Mouse (Mus musculus): ENCODE data around the gene Nlrc5.
"Not testable (repeated sequence)": the region's sequence is repeated elsewhere in the genome, so short reads cannot be mapped to it uniquely, and the experiment has no call there.

Nlrc5 gene

DNA sequence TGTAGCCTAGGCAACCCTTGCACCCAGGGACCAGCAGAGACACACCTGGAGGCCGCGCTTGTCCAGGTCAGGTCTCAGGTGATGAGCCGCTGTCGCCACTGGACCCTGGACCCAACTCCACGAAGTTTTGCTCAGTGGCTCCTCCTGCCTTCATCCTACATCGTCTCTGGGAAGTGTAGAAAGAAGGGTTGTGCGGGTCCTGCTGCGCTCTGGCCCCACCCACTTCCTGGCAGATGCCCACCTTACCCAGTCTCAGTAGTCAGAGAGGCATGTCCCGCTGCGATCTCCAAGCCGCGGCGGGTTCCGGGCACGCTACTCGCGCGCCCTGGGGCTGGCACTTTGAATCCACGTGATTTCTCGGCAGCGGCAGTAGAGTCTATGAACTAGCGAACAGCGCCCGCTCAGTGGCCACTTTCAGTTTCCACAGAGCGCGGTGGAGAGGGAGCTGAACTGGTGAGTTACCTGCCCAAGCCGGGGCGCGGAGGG, at the start of gene Nlrc5:
TSS of gene Nlrc5 (plus strand) at position 376 of the 486 bp plus-strand sequence.
- peak; percentile 8 for DNase-seq (ENCODE audit: low read depth, low spot score)

DNA sequence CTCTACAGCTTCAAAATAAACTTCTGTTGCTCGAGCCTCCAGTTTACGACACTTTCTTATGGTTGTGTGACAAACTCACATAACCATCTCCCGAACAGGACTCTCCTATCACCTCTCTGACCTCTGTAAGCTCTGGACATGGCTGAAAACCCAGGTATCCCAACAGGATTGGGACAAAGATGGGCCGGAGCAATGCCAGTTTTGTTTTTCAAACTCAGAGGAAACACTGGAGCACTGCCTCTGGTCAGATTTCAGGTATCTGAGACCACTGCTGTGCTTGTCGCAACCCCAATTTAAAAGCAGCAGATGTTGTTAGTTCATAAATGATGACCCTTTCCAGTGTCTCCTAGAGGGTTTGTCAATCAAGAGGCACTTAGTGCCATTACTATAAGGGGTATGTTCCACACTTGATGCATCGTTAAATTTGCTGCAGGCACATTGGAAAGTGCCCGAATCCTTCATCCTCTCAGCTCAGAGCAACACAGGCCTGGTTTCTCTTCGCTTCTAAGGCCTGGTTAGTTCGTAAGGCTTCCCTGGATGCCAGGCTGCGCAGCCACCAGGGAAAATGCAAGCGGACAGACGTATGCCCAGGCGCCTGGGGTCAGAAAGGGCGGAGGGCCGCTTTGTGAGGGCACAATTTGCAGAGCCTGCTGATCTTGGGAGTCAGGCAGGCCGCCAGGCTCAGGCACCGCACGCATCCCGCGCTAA, 48.5 kb upstream of the Nlrc5 start:
- DNase-seq (ENCODE audit: low read depth, low spot score), result no peak

DNA sequence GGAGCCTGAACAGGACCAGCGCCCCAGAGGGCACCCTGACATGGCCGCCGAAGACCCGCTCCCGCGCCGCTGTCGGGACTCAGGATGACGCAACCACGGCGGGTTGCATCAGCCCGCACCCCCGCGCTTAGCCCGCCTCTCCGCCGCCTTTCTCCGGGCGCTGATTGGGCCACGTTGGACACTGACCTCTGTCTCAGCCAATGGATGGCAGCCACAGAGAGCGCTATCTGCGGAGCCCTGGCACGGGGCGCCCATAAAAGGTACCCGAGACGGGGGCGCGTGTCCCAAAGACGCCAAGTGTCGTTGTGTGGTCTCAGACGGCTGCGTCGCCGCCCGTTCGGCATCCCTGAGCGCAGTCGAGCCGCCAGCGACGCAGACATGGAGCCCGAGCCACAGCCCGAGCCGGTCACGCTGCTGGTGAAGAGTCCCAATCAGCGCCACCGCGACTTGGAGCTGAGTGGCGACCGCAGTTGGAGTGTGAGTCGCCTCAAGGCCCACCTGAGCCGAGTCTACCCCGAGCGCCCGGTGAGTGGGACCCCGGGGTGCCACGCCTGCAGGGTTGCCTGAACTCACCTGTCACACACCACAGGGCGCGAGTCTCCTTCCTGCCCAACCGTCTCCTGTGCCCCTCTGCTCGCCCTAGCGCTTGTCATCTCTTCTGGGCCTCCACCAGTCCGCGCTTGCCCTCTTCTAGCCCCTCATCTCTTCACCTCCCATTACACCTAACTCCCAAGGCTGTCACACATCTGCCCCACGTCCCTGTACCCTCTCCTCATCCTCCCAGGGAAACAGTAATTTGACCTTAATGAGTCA, 47.7 kb upstream of the Nlrc5 start, which contains the start of gene Herpud1:
TSS of gene Herpud1 (plus strand) at position 225 of the 813 bp plus-strand sequence.
- peak; percentile 83 for DNase-seq (ENCODE audit: low read depth, low spot score)

DNA sequence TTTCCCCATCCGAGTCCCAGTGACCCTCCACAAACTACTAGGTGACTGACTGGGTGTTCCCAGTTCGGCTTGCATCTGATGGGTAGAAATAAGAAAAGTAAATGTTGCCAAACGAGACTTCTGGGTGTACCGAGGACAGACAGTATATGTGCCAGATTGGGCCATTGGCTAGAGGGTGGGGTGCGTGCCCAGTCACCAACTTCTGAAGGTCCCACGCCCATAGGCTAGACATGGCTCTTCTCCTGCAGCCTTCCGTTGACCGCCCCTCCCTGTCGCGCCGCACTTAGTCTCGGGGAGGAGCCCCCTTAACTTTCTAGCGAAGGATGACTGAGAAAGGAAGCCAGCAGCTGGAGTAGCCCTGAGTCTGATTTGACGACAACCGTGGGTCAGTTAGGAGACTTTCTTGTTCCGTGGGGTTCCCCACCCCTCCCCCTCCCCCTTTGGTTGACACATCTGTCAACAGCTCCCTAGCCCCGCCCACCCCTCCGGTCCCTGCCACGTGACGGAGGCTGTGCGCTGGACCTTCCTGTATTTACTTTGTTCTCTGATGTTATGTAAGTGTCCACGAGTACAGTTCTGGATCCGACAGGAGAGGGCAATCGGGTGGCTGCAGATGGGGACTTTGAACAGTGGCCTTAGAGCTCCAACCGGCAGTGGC, 47.0 kb upstream of the Nlrc5 start:
- DNase-seq (ENCODE audit: low read depth, low spot score), result peak; percentile 72

DNA sequence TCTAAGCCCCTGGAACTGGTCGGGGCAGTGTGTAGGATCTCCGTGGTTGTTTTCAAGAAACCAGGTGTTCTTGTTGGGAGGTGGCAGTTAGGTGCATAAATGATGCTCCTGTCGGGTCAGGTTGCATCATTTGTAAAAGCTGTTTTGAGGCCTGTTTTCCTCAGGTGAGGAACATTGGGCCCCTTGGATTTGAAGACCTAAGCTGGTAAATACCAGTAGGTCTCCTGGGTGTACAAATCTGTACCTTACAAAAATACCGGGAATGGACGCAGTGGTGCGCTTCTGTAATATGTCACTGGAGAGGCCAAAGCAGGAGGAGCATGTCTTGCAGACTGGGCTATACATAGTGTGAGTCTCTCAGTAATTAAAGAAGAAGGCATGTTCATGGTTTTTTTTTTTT, 46.4 kb upstream of the Nlrc5 start:
- DNase-seq (ENCODE audit: low read depth, low spot score), result no peak

DNA sequence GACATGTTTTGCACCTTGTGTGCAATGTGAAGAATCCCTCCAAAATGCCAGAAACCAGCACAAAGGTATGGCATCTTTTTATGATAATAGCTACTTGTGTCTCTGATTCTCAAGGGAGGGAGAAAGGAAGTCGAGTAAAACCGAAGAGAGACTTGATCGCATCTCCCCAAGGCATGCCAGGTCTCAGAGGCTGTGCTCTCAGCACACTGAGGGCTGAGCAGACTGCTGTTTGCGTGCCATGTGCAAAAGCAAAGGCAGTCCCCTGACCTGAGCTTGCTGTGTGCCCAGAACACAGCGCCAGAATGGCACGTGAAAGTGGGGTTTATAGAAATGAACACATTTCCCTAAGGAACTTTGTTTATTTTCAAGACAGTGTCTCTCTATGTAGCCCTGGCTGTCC, 44.6 kb upstream of the Nlrc5 start:
- no peak for DNase-seq (ENCODE audit: low read depth, low spot score)

DNA sequence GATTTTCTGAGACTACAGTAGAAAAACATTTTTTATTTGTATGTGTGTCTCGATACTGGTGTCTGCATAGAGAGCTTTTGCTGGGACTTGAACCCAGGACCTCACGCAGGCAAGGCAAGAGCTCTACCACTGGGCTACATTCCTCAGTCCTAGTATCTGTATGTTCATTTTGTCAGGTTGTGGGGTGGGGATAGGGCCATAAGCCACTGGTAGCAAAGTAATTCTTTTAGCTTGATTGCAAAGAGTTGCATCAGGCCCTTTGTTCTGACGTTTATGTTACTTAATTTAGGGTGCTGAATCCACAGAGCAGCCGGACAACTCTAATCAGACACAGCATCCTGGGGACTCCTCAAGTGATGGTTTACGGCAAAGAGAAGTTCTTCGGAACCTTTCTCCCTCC, 43.7 kb upstream of the Nlrc5 start:
- DNase-seq (ENCODE audit: low read depth, low spot score), result no peak

DNA sequence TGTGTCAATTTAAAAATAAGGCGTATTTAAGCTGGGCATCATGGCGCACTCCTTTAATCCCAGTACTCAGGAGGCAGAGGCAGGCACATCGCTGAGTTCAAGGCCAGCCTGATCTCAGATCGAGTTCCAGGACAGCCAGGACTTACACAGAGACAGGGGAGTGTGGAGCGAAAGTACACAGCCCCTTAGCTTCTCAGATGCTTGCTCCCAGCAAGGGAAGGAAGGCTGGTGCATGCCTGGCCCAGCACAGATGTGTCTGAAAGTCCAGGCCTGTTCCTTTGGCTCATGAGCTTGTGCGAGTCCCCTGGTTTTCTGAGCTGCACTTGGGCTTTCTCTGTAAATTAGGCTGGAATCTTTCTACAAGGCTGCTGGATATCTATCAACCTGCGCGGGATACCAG, 43.2 kb upstream of the Nlrc5 start:
- no peak for DNase-seq (ENCODE audit: low read depth, low spot score)

DNA sequence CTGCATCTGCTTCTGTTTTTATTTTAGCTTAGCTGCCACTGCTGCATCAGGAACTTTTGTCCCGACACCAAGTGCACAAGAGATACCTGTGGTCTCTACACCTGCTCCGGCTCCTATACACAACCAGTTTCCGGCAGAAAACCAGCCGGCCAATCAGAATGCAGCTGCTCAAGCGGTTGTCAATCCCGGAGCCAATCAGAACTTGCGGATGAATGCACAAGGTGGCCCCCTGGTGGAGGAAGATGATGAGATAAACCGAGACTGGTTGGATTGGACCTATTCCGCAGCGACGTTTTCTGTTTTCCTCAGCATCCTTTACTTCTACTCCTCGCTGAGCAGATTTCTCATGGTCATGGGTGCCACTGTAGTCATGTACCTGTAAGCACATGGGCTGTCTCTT, 42.0 kb upstream of the Nlrc5 start:
- DNase-seq (ENCODE audit: low read depth, low spot score), result no peak

DNA sequence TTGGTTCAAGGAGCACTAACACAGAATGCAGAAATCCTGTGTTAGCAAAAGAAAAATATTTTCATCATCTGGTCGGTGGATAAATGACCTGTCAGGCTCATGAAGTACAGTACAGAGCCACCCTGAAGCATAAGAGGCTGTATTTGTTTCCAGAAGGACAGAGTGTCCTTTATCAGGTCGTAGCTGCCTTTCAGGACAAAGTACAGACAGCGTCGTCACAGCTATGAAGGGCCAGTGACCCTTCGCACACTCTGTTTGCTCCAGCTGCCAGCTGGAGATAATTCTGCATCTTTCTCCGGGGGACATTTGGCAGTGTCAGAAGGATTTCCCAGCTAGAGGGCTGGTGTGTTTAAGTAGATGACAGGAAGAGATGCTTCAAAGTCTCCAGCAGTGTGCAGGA, 41.5 kb upstream of the Nlrc5 start:
- no peak for DNase-seq (ENCODE audit: low read depth, low spot score)

DNA sequence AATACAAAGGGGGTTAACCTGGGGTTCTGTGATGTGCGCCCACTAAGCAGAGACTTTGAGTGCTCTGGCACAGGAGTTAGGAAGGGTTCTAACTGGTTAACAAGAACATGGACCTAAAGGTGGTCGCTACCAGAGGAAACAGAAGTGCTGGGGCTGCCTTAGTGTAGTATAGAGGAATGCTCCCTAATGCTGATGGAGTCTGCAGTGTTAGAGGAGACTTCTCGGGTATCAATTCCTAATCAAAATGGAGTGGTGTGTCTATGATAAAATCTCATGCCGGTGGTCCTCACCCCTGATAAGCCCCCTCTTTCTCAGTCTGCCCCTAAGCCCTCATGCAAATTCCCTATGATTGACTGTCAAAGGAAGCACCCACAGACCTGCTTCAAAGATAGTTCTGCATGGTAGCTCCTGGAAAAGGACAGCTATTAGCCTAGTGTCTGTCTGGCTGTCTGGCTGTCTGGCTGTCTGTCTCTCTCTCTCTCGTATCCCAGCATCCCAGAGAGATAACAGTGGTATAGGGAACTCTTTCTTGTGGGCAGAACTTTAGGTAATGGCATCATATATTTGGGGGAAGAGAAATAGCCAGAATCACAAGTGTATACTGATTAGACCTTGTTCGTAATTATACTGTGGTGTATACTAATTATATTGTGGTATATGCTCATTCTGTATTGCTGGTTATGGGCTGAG, 38.2 kb upstream of the Nlrc5 start:
- no peak for DNase-seq (ENCODE audit: low read depth, low spot score)

DNA sequence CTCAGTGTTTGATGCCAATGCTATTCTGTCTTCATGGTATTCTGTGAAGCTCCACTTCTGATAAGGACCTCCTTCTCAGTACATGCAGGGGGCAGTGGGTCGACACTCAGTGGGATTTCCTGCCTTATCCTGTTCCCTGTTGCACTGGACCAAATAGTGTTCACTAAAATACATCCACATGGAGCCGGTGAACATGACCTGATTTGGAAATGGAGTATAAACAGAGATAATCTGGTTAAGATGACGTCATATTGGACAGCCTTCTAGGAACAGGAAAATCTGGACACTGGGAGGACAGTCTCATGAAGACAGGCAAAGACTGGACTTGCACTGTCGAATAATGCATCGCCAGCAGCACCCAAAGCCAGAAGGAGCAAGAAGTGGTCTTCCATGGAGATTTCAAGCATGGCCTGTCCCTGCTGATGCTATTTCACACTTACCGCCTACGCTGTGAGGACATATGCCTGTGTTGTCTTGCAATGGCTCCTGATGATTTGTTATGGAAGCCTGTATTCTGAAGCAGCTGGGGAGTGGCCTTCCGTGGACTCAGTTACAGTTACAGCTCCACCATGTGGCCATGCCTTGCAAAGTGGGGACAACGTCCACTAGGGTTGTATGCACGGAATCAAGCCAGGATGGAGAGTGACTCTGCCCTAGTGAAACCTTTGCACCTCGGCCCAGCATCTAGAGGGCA, 37.0 kb upstream of the Nlrc5 start:
- no peak for DNase-seq (ENCODE audit: low read depth, low spot score)

DNA sequence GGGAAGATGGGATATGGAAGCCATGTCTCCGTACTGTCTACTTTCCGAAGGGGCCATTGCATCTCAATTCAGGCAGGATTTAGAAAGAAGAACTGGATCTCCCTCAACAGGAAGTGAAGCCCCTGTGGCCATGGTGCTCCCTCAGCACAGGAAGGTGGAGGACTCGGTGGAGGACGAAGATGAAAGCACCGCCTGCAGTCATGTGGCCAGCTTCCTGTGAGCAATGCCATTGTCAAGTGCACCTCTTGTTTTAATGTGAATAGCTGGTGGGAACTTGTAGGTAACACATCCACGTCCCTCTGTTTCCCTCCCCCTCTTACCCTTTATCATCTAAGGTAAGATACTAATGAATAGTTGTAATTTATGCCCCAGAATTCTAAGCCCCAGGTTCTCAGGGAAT, 35.6 kb upstream of the Nlrc5 start:
- no peak for DNase-seq (ENCODE audit: low read depth, low spot score)

DNA sequence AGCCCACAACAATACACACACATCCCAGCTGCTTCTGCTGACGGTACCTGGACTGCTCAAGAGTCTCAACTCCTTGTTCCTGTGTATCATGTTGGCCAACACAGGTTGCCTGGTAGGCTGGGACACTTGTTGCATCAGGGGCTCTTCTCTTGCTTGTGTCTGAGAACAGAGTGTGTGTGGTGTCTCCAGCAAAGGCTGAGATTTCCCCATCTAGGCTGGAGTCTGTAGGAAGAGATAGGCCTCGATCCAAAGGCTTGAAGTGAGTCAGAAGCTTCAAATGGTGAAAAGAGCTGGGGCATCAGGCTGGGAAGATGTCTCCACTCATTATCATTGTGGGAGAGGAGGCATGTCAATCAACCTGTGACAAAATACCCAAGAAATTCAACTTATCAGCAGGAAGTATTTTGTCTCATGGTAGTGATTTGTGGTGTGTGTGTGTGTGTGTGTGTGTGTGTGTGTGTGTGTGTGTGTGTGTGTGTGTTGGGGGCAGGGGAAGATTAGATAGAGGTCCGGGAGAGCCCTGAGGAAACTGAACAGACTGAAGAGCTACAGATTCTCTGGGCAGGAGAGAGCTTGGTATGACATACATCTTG, 34.7 kb upstream of the Nlrc5 start:
- no peak for DNase-seq (ENCODE audit: low read depth, low spot score)

DNA sequence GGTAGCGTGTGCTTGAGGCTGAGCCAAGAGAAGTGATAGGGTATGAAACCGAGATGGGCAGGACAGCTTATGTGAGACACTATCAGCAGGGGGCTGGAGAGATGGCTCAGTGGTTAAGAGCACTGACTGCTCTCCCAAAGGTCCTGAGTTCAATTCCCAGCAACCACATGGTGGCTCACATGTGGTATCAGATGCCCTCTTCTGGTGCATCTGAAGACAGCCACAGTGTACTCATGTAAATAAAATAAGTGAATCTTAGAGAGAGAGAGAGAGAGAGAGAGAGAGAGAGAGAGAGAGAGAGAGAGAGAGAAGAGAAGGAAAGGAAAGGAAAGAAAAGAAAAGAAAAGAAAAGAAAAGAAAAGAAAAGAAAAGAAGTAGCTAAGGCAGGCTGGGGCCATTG, 34.2 kb upstream of the Nlrc5 start:
- DNase-seq (ENCODE audit: low read depth, low spot score), result not testable (repeated sequence)

DNA sequence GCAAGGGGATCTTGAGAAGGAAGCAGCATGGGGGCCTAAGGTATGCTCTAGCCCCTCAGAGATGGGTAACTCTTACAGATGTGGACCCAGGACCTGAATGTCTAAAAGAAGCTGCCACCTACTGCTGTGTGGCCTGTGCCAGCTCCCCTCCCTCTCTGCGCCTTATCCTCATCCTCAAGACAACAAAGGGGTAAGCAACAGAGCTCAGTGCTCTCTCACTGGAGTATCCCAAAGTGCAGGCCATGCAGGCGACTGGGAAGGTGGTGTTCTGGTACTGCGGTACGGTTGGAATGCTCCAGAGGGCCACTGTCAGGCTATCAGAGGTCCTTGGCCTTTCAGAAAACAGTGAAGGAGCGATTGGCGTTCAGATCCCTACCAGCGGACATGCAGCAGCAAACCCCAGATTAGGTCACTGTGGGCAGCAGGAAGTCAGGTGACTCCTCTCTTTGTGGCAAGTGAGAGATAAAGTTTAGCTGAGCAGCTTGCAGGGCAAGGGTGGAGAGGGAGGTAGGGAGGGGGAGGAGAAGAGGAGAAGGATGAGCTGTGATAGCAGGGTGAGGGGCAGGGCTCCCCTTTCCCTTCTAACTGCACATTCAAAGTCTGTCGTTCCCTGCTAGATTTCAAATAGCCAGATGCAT, 25.6 kb upstream of the Nlrc5 start:
- no peak for DNase-seq (ENCODE audit: low read depth, low spot score)

DNA sequence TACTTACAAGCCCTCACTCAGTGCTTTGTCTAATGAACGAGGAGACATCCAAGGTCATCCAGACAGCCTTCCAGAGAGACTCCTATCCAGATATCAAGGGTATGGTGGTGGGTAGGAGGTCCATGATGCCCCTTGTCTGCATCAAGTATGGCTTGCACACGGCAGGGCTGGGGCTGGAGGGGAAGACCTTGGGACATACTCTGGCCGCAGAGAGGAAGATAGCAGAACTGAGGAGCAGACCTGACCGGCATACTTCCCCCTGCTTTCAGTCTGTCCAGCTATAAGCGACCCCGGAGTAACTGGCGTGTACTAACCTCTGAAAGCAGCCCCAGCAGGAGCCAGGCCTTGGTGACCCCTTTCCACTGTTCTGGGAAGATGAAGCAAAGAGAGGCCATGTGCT, 24.6 kb upstream of the Nlrc5 start:
- no peak for DNase-seq (ENCODE audit: low read depth, low spot score)

DNA sequence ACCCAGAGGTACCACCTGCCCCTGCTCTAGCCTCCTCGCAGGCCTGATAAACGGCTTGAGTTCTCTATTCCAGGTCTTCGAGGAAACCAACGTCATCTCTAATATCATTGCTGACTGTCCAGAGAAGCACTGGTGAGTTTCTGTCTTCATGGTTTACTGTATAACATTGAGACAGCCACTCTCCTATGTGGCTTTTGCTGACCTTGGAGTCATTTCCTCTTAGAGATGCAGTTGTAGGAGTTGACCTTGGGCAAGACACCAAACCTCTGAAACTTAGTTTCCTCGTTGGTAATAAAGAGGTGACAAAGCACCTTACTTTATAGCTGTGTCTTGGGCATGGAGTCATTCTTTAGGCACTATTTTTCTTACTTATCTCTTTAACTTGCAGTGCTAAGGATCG, 21.6 kb upstream of the Nlrc5 start:
- DNase-seq (ENCODE audit: low read depth, low spot score), result no peak

DNA sequence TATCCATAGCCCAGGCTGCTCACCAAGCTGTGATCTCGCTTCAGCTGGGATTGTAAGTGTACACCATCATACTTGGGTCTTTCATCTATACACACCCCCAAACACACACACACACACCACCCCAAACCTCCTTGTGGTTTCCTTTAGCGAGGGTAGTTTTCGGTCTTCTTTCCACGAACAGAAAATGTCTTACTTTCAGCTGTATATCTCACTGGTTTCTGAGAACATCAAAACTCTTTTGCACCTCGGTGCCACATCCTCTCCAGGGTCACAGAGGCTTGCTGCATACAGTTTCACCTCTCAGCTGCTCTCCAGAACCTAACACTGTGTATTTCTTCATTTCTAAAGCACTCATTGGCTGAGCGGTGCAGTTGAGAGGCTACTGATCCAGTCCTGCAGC, 20.6 kb upstream of the Nlrc5 start:
- no peak for DNase-seq (ENCODE audit: low read depth, low spot score)

DNA sequence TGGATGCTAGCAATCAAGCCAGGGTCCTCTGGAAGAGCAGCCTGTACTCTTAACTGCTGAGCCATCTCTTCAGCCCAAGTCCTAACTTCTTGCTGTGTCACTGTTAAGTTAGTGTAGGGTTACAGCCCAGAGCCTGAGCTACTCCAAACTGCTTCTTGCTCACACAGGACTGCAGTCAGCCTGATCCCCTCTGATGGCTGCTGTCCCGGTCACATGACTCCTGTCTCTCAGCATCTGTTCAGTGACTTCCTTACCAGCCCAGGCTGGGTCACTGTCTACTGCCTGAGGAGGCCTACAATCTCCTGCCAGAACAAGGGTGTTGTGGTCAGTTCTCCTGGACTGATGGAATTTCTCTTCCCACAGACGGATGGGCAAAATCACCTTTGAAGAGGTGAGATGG, 18.9 kb upstream of the Nlrc5 start:
- DNase-seq (ENCODE audit: low read depth, low spot score), result no peak

All from retina, adult 2 months (tissue).